Mouse (Mus musculus) erythroblast, embryonic 14.5 days (primary cell): Measurements from ENCODE around the gene Dscam. TPM values are rescaled to one million over a fixed set of nuclear protein-coding genes. Genes with fewer than 3 reads are reported as not detected.

Source experiments
- H3K27me3 ChIP-seq: 2 replicates; pipeline ENCODE4 v1.6.1; 2012; ENCODE audit warnings: inconsistent platforms; ENCODE audit not compliant: control insufficient read depth
- H3K36me3 ChIP-seq: 2 replicates; pipeline ENCODE4 v1.6.1; 2012; ENCODE audit warnings: mild to moderate bottlenecking, inconsistent platforms; ENCODE audit not compliant: control insufficient read depth
- H3K4me1 ChIP-seq: 2 replicates; pipeline ENCODE4 v1.6.1; 2012; ENCODE audit warnings: inconsistent platforms; ENCODE audit not compliant: control insufficient read depth
- H3K4me3 ChIP-seq: replicated peaks from 2 replicates; pipeline ENCODE3; 2012; ENCODE audit warnings: moderate library complexity, mild to moderate bottlenecking, inconsistent platforms
- H3K9me3 ChIP-seq: 2 replicates; pipeline ENCODE4 v1.6.1; 2012; ENCODE audit warnings: low read length, inconsistent platforms, mixed read lengths; ENCODE audit not compliant: control insufficient read depth
- GATA1 ChIP-seq: IDR thresholded peaks from 2 replicates; pipeline ENCODE4 v1.6.1; 2012; ENCODE audit warnings: low read length, inconsistent platforms, mixed read lengths
- TAL1 ChIP-seq: IDR thresholded peaks from 3 replicates; pipeline ENCODE4 v1.6.1; 2012; ENCODE audit warnings: low read length, inconsistent platforms, mixed read lengths
- polyA plus RNA-seq: library from polyadenylated mRNA; stranded (reverse); fragments of >175 nt; gene quantifications from 2 replicates; pipeline ENCODE4 v1.2.3, GENCODE M21; 2012

Gene Dscam
- polyA plus RNA-seq, 1 experiment, result not detected

DNA sequence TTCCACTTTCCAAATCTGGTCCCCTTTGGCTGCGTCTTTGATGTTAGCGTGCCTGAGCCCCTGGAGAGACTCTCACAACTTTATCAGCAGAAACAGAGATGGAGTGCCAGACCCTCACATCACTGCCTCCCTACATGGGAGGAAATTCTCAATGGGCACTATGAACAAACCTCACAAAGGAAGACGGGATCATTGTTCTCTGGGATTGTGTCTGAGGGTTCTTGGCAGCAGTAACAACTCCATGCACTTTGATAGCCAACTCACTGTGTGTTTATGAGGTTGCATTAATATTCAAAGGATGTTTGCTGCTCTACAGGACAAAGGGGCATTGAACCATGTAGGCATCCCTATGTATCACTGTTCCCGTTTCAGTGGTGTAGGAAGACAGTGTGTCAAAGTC is 135.3 kb downstream of the Dscam start:
- Histone ChIP-seq H3K27me3 (no peaks in the 10 kb centered on the region), H3K4me3 (no peak overlapping the region), H3K4me1 (peaks cover 4% of the 10 kb centered on the region; the same call in 1 of the 2 replicates), H3K9me3 (no peaks in the 10 kb centered on the region), H3K36me3 (no peaks in the 10 kb centered on the region)
- TF ChIP-seq GATA1, result no peak
- TF ChIP-seq TAL1, result no peak

DNA sequence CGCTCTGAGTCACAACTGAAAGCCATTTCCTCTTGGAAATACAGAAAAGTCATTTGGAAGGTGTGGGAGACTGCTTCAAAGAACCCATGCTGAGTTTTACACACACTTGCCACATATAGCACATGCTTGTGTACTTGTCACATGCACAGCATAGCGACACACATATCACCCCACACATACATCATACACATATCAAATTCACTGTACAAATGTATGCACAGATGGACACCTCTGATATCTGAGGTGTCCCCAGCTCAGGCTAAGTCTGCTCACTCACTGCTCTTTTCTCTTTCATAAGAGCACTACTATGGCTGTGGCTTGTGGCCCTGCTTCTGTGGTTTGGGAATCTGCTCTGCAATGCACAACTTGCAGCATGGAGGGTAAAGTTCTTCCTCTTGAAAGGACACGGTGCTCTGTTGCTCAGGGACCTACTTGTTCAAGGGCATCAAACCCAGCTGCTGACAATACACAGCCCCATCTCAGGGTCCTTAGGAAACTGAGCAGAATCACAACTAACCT is 137.0 kb downstream of the Dscam start:
- no peak for TF ChIP-seq TAL1
- TF ChIP-seq GATA1, result no peak
- H3K27me3 ChIP-seq, result no peaks in the 10 kb centered on the region
- no peak overlapping the region for H3K4me3 ChIP-seq
- no peaks in the 10 kb centered on the region for H3K36me3 ChIP-seq
- peaks cover 4% of the 10 kb centered on the region; the same call in 1 of the 2 replicates for H3K4me1 ChIP-seq
- no peaks in the 10 kb centered on the region for H3K9me3 ChIP-seq

DNA sequence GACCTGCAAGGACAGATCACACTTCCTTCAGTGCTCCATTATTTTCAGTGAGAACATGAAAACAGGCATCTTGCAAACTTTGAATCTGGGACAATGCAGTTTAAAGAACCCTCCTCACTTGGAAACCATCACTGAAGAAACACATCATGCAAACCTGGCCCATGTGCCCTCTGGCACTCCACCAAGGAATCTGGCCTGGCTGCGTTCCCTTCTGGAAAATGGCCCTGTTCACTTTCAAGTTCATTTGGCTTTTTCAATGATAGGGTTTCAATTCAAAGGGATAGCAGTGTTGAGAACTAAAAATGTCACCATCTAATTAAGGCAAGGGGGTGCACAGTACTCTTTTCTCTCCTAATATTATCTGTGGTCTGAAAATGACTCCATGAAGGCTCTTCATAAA is 142.9 kb downstream of the Dscam start:
- TF ChIP-seq GATA1, result no peak
- no peak for TF ChIP-seq TAL1
- Histone ChIP-seq H3K27me3 (peaks cover 3% of the 10 kb centered on the region; the same call in 1 of the 2 replicates), H3K4me1 (no peaks in the 10 kb centered on the region), H3K36me3 (no peaks in the 10 kb centered on the region), H3K4me3 (no peak overlapping the region), H3K9me3 (no peaks in the 10 kb centered on the region)

DNA sequence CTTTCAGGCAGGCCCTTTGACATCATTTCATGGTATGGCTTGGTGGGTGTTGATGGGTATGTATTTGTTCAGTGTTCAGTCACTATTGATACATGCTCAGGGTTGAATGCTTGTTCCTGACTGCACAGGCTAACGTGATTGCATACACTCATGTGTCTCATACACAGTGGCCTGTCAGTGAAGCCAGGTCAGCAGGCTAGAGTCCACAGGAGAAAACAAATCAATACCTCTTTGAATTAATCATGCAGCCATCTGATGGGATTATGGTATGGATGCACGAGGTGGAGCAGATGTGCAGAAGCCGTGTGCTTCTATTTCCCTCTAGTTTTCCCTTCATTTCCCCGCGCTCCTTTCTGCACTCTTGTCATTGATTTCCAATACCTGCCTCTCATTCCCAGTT is 143.7 kb downstream of the Dscam start:
- Histone ChIP-seq H3K4me1 (no peaks in the 10 kb centered on the region), H3K4me3 (no peak overlapping the region), H3K9me3 (no peaks in the 10 kb centered on the region), H3K27me3 (peaks cover 3% of the 10 kb centered on the region; the same call in 1 of the 2 replicates), H3K36me3 (no peaks in the 10 kb centered on the region)
- no peak for TF ChIP-seq GATA1
- no peak for TF ChIP-seq TAL1

DNA sequence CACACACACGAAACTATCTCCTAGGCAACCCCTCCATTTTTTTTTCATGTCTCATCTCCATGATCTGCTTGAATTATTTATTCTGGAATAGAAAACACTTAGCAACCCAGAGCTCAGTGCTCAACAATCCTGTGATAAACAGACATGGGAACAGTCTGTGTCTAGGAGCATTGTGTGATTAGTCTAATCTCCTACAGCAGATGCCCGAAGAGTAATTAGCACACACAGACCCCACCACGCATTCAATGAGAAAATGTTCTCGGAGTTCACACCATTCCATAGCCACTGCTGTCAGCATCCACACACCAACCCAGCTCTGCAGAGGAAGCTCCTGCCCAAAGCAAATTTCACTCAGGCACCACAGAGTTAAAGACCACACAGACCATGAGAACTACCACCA is 146.1 kb downstream of the Dscam start:
- Histone ChIP-seq H3K9me3 (no peaks in the 10 kb centered on the region), H3K4me3 (no peak overlapping the region), H3K36me3 (no peaks in the 10 kb centered on the region), H3K27me3 (peaks cover 5% of the 10 kb centered on the region), H3K4me1 (no peaks in the 10 kb centered on the region)
- TF ChIP-seq GATA1 (no peak), TAL1 (no peak)

DNA sequence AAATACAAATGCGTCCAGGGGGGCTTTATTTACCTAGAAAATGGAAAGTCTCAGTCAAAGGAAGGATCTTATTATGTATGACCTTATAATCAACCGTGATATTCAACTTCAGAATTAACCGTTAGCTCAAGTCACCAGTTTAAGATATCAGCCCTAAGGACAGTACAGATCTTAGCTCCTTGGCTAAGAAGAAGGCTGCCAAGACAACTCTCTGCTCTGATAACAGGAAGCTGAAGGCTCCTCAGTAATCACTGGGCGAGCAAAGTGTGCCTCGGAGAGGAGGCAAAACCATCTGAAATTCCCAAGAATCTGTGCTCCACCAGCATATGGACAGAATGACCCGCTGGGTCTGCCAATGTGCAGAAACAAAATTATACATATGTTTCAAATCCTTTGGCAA is 149.1 kb downstream of the Dscam start:
- no peak for TF ChIP-seq GATA1
- no peak for TF ChIP-seq TAL1
- peaks cover 5% of the 10 kb centered on the region for H3K27me3 ChIP-seq
- no peak overlapping the region for H3K4me3 ChIP-seq
- H3K9me3 ChIP-seq, result no peaks in the 10 kb centered on the region
- peaks cover 11% of the 10 kb centered on the region for H3K4me1 ChIP-seq
- H3K36me3 ChIP-seq, result no peaks in the 10 kb centered on the region

DNA sequence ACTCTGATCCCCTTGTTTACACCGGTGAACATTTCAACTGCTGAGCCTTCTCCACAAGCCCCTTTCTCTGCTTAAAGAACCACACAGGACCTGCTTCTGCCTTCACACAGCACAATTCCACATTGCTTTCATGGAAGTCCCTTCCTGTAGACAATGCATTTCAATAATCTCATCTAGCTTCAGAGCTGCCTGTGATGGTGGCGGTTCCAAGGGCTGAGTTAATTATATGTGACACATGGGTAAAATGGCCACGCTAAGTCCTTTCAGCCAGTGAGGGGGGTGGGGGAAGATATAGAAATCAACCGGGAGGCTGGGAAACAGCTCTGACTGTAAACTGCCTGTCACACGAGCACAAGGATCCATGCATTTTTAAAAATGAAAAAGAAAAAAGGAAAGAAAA is 152.2 kb downstream of the Dscam start:
- no peaks in the 10 kb centered on the region for H3K36me3 ChIP-seq
- peaks cover 32% of the 10 kb centered on the region for H3K4me1 ChIP-seq
- TF ChIP-seq TAL1, result no peak
- TF ChIP-seq GATA1, result no peak
- no peaks in the 10 kb centered on the region for H3K9me3 ChIP-seq
- no peak overlapping the region for H3K4me3 ChIP-seq
- peaks cover 4% of the 10 kb centered on the region; the same call in 1 of the 2 replicates for H3K27me3 ChIP-seq

DNA sequence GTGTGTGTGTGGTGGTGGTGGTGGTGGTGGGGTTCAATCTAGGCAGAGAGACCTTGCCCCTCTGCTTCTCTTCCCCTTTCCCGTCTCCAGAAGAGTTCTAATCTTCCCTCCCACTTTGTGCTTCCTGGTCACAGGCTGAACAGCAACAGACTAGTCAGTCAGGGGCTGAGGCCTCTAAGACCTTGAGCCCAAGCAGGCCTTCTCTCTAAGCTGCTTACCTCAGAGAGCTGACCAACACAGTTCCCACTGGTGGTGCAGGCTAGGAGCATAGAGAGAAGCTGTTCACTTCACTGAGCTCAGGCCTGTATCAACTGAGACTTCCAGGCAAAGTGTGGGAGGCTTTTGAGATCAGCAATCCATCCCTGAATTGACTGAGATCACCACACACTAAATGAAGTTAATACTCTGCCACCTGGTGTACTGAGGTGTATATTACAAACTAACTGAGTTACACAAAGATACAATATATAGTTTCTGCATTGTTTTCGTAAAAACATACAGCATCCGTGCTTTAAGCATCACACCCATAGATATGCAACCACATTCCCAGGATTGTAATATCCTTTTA is 153.3 kb downstream of the Dscam start:
- no peaks in the 10 kb centered on the region for H3K36me3 ChIP-seq
- H3K9me3 ChIP-seq, result no peaks in the 10 kb centered on the region
- TF ChIP-seq GATA1 (no peak), TAL1 (no peak)
- H3K27me3 ChIP-seq, result peaks cover 7% of the 10 kb centered on the region; the same call in 1 of the 2 replicates
- H3K4me1 ChIP-seq, result peaks cover 39% of the 10 kb centered on the region
- H3K4me3 ChIP-seq, result no peak overlapping the region

DNA sequence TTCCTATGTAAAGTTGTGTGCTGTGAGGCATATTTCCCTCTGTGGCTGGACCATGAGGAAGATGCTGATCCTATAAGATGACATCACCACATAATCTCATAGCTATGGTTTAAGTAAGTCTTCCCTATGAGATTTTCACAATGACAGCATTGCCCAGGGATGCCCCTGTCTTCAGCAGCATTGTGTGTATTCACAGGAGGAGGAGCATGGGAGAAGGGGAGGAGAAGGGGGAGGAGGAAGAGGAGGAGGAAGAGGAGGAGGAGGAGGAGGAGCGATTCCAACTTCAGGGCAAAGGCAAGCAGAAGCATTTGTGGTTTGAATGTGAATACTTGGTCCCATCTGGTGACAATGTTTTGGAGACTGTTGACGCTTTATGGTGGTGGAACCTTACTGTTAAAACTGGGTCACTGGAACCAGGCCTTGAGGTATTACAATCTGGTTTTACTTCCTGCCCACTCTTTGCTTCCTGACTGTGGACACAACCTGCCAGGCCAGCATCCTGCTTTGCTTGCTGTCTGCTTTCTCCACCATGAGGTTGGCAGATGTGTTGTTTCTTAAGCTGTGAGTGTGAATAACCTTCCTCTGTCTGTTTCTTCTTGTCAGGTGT is 154.2 kb downstream of the Dscam start:
- no peak for TF ChIP-seq TAL1
- H3K27me3 ChIP-seq, result peaks cover 7% of the 10 kb centered on the region; the same call in 1 of the 2 replicates

More for the DNA sequence above, 154.2 kb downstream of the Dscam start:
- Histone ChIP-seq H3K4me1 (peaks cover 39% of the 10 kb centered on the region), H3K9me3 (no peaks in the 10 kb centered on the region), H3K4me3 (peak overlapping the region; percentile 36), H3K36me3 (no peaks in the 10 kb centered on the region)
